Mouse (Mus musculus): ENCODE data around the gene Klhdc4. TPM values are rescaled to one million over a fixed set of nuclear protein-coding genes. Genes with fewer than 3 reads are reported as not detected.
A peak's percentile ranks its signal among the peaks of the same experiment; 100 is the strongest.

Klhdc4 gene
- polyA plus RNA-seq, 1 experiment from 2014 or later: 54.4 TPM

DNA sequence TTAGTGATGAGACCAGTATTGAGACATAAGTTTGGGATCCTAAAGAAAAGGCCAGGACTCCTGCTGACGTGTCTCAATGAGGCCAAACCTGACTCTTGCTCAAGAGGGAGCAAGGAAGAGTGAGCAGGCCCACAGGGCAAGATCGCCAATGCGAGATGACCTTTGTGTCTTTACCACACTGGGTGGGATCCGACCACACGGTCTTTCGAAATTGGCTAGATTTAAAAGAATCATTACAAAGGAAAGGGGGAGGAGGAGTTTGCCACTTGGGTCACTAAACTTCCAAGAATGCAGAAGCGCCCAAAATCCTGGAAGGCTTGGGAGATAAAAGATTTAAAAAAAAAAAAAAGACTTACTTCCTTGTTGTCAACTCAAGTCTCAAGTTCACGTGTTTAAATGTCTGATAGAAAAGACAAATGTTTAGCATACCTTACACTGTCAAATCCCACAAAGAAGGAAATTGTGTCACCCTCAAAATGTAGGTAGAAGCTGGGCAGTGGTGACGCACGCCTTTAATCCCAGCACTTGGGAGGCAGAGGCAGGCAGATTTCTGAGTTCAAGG lies 18.0 kb upstream of the Klhdc4 start:
- DNase-seq (ENCODE audit: low spot score): no peak
- Histone ChIP-seq H3K9me3 (no peaks in the 10 kb centered on the region), H3K4me3 (no peak overlapping the region), H3K27me3 (ENCODE audit: insufficient read depth, poor library complexity, severe bottlenecking) (peaks cover 7% of the 10 kb centered on the region; the same call in 1 of the 2 replicates), H3K27ac (no peak overlapping the region), H3K4me1 (peaks cover 21% of the 10 kb centered on the region), H3K36me3 (peaks cover 15% of the 10 kb centered on the region; the same call in 1 of the 2 replicates)
- 76% methylated on average over 10 of the region's 10 CpGs for WGBS

DNA sequence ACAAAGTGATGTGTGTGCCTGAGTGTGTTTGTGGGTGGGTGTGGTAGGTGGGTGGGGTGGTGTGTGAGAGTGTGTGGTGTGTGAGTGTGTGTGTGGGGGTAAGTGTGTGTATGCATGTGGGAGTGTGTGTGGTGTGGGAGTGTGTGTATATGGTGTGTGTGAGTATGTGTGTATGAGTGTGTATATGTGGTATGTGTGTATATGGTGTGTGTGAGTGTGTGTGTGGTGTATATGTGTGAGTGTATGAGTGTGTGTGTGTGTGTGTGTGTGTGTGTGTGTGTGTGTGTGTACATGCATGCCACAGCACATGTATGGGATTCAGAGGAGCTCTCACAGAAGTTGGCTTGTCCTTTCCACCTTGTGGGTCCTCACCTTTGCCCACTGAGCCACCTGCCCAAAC lies 17.4 kb upstream of the Klhdc4 start:
- Histone ChIP-seq H3K4me1 (peaks cover 16% of the 10 kb centered on the region), H3K9me3 (no peaks in the 10 kb centered on the region), H3K27ac (no peak overlapping the region), H3K36me3 (peaks cover 18% of the 10 kb centered on the region; the same call in 1 of the 2 replicates), H3K27me3 (ENCODE audit: insufficient read depth, poor library complexity, severe bottlenecking) (0 out of 2 replicates have a peak, but pooled peaks cover 6% of the 10 kb centered on the region), H3K4me3 (no peak overlapping the region)
- no peak for DNase-seq (ENCODE audit: low spot score)

DNA sequence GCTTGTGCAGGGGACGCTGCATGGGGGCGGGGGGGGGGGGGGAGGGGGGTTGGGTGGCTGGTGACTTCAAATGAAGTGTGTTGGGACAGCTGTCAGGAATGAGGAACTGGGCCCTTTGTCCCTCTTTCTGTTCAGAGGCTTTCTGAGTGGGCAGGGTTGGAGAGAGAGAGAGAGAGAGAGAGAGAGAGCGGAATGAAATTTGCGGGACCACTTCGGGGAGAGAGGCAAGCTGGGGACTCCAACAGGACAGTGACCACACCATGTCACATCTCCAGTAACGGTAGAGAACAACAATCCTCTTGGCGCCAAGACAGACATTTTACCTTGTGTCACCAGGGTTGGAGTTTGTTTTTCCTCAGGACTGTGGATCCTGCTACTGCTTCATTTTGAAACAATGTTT lies 15.4 kb upstream of the Klhdc4 start:
- Histone ChIP-seq H3K27ac (no peak overlapping the region), H3K9me3 (no peaks in the 10 kb centered on the region), H3K27me3 (ENCODE audit: insufficient read depth, poor library complexity, severe bottlenecking) (0 out of 2 replicates have a peak, but pooled peaks cover 3% of the 10 kb centered on the region), H3K36me3 (peaks cover 24% of the 10 kb centered on the region; the same call in 1 of the 2 replicates), H3K4me3 (no peak overlapping the region), H3K4me1 (no peaks in the 10 kb centered on the region)
- WGBS: 51% methylated on average over 7 of the region's 7 CpGs
- DNase-seq (ENCODE audit: low spot score): no peak

DNA sequence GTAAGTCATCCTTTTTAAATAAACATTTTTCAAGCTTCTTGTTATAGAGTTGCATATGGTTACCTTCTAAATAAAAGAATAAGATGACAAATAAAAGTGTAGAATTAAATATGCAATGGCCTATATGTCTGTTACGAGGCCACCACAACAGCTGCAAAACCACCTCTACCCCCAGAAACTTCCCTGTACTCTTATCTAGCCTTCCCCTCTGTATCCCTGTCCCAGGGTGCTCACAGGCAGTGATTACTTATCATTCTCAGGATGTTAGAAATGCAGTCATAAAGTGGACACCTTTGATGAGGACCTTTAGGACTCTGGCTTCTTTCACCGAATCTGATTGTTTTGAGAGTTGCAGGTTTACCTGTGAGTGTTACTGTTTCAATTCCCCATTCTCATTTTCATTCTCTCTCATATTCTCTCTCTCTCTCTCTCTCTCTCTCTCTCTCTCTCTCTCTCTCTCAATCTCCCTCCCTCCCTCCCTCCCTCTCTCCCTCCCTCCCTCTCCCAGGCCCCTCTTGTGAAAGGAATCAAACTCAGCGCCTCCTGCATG lies 13.9 kb upstream of the Klhdc4 start:
- 75% methylated on average over 3 of the region's 3 CpGs for WGBS
- Histone ChIP-seq H3K4me1 (no peaks in the 10 kb centered on the region), H3K4me3 (no peak overlapping the region), H3K36me3 (peaks cover 24% of the 10 kb centered on the region; the same call in 1 of the 2 replicates), H3K9me3 (no peaks in the 10 kb centered on the region), H3K27me3 (ENCODE audit: insufficient read depth, poor library complexity, severe bottlenecking) (0 out of 2 replicates have a peak, but pooled peaks cover 3% of the 10 kb centered on the region), H3K27ac (no peak overlapping the region)
- no peak for DNase-seq (ENCODE audit: low spot score)

DNA sequence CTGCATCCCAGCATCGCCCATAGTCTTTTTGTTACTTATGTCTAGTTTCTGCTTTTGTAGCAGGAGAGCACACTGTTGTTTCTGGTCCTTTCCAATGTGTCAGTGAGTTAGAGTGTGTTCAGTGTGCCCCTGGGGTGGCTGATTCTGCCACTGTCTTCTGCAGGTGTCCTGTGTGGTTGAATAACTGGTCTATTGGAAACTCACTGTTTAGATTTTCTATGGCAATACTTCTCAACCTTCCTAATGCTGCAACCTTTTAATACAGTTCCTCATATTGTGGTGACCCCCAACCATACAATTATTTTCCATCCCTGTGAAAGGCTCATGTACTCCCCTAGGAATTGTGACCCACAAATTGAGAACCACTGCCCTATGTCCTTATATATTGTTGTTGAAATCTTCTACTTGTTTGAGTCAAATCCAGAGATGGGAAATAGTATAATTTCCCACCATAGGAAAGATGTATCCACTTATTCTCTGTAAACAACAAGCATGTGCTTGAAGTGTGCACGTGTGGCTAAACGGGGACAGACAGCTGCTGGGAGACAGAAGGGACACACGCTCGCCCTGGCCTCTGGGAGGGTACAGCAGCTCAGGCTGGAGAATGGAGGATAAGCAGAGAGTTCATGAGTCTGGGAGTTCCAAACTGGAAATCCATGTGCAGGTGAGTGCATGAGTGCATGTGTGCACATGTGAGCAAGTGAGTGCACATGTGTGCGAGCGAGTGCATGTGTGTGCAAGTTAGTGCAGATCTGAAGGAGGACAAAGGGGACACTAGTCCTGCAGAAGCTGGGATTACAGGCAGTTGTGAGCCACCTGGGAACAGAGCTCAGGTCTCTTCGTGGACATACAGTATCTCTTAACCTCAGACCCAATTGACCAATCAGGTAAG lies 12.9 kb upstream of the Klhdc4 start:
- H3K27ac ChIP-seq: no peak overlapping the region
- H3K4me3 ChIP-seq: no peak overlapping the region
- H3K9me3 ChIP-seq: no peaks in the 10 kb centered on the region
- peaks cover 24% of the 10 kb centered on the region; the same call in 1 of the 2 replicates for H3K36me3 ChIP-seq
- H3K4me1 ChIP-seq: no peaks in the 10 kb centered on the region
- 0 out of 2 replicates have a peak, but pooled peaks cover 3% of the 10 kb centered on the region for H3K27me3 ChIP-seq (ENCODE audit: insufficient read depth, poor library complexity, severe bottlenecking)
- WGBS: 82% methylated on average over 8 of the region's 8 CpGs
- no peak for DNase-seq (ENCODE audit: low spot score)

DNA sequence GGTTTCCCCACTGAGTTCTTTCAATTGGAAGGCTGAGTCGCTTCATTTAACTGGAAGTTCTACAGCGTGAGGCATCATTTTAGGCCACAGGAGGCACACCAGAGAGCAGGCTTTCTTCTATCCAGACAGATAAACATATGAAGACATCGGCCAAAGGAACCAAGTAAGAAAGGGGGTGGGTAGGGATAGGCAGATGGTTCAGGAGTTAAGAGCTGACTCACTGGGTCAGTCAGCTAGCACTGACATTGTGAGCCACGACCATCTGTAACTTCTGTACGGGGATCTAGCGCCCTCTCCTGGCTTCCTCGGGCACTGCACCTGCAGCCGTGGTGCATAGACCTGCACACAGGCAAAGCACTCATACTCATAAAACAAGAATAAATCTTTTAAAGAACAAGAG lies 11.9 kb upstream of the Klhdc4 start:
- DNase-seq (ENCODE audit: low spot score): no peak
- Histone ChIP-seq H3K27me3 (ENCODE audit: insufficient read depth, poor library complexity, severe bottlenecking) (0 out of 2 replicates have a peak, but pooled peaks cover 2% of the 10 kb centered on the region), H3K36me3 (peaks cover 24% of the 10 kb centered on the region; the same call in 1 of the 2 replicates), H3K4me1 (no peaks in the 10 kb centered on the region), H3K4me3 (no peak overlapping the region), H3K9me3 (no peaks in the 10 kb centered on the region), H3K27ac (no peak overlapping the region)
- 53% methylated on average over 8 of the region's 8 CpGs for WGBS

DNA sequence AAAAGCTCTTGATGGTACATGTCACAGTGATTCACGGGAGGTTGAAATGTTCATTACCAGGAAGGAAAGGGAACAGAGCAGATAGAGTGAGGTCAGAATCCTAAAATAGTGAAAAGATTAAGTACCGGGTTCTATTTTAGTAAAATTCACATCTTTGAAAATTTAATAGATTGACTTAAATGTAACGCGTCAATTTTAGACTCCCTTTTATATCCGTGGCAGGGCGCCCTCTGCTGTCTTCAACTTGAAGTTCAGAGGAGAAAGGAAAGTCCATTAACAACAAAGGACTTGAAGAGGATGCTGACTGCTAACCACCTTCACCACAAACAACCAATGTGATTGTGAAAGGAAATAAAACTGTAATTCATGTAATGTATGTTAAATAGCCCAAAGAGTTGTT lies 3.1 kb upstream of the Klhdc4 start:
- WGBS: 16% methylated on average over 6 of the region's 6 CpGs
- Histone ChIP-seq H3K9me3 (no peaks in the 10 kb centered on the region), H3K36me3 (no peaks in the 10 kb centered on the region), H3K4me3 (peak overlapping the region; percentile 19; the same call in 1 of the 2 replicates), H3K27ac (peak overlapping the region; percentile 49; the same call in 1 of the 2 replicates), H3K27me3 (ENCODE audit: insufficient read depth, poor library complexity, severe bottlenecking) (no peaks in the 10 kb centered on the region), H3K4me1 (peaks cover 19% of the 10 kb centered on the region)
- DNase-seq (ENCODE audit: low spot score): no peak

DNA sequence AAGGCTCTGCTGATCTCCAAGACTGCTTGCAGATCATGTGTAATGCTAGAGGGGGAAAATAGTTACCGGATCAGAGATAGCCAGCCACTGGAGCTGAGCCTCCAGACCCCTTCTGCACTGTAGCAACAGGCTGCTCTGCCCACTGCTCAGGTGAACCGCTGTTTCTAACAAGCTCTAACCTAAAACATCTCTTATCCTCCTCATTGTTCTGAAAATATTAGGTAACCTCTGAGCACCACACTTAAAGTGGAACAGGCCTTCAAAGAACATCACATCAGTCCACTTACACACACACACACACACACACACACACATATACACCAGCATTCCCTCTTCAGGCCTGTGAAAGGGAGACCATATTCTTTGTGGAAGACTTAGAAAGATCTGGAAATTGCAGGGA lies 2.7 kb upstream of the Klhdc4 start:
- WGBS: 71% methylated on average over 2 of the region's 2 CpGs
- Histone ChIP-seq H3K27me3 (ENCODE audit: insufficient read depth, poor library complexity, severe bottlenecking) (no peaks in the 10 kb centered on the region), H3K4me1 (peaks cover 19% of the 10 kb centered on the region), H3K9me3 (no peaks in the 10 kb centered on the region), H3K36me3 (no peaks in the 10 kb centered on the region), H3K4me3 (no peak overlapping the region), H3K27ac (peak overlapping the region; percentile 49; the same call in 1 of the 2 replicates)
- DNase-seq (ENCODE audit: low spot score): no peak

DNA sequence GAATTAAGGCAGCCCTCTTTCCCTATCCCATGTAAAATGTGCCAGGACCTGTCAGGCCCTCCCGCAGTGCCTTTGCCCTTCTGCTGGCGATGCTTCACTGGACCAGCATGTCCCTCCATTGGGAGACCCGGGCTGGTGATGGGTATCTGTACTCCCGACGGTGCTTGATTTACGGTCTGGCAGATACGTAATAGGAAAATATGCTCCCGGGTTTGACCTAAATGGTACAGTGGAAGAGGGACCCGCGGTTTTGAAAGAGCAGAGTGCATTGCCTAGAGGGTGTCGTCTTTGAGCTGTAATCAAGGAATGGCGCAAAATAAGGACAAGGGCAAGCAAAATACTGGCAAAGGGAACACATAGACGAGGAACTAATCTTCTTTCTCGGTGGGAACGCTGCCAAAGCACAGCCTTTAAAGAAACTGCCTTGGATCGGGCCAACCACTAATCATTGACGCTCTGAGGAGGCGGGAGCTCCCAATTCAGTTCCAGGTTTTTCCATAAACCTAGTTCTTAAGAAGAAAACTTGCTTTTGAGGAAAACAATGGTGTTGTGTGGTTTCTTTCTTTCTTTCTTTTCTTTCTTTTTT lies 501 bp upstream of the Klhdc4 start:
- Histone ChIP-seq H3K4me1 (peaks cover 19% of the 10 kb centered on the region), H3K36me3 (no peaks in the 10 kb centered on the region), H3K27me3 (ENCODE audit: insufficient read depth, poor library complexity, severe bottlenecking) (no peaks in the 10 kb centered on the region), H3K9me3 (no peaks in the 10 kb centered on the region), H3K27ac (peak overlapping the region; percentile 90), H3K4me3 (peak overlapping the region; percentile 94)
- DNase-seq (ENCODE audit: low spot score): no peak
- WGBS: 18% methylated on average over 18 of the region's 18 CpGs

DNA sequence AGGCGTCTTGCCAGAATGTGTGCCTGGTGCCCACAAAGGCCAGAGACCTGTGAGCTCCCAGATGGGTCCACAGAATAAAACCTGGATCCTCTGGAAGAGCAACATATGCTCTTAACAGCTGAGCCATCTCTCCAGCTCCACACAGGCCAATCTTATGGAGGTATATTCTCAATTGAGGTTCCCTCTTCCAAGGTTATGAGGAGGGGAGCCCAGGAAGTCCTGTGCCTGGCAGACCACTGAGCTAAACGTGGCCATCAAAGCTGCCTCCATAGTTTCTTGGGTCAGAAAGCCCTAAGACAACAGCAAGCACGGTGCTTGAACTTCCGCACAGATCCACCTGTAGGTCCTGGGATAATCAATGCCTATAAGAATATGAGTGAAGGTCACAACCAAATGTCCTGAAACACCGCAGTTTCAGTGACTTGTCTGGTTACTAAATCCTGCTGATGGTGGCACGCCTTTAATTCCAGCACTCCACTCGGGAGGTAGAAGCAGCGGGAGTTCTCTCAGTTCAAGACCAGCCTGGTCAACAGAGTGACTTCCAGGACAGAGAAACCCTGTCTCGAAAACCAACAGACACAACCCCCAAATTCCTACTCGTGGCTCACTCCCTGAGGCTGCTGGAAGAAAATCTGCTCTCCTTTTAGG lies 869 bp downstream of the Klhdc4 start:
- 29% methylated on average over 10 of the region's 10 CpGs for WGBS
- H3K27me3 ChIP-seq (ENCODE audit: insufficient read depth, poor library complexity, severe bottlenecking): no peaks in the 10 kb centered on the region
- H3K4me3 ChIP-seq: peak overlapping the region; percentile 94
- H3K27ac ChIP-seq: peak overlapping the region; percentile 90
- H3K36me3 ChIP-seq: no peaks in the 10 kb centered on the region
- H3K4me1 ChIP-seq: peaks cover 19% of the 10 kb centered on the region
- no peaks in the 10 kb centered on the region for H3K9me3 ChIP-seq
- DNase-seq (ENCODE audit: low spot score): no peak

DNA sequence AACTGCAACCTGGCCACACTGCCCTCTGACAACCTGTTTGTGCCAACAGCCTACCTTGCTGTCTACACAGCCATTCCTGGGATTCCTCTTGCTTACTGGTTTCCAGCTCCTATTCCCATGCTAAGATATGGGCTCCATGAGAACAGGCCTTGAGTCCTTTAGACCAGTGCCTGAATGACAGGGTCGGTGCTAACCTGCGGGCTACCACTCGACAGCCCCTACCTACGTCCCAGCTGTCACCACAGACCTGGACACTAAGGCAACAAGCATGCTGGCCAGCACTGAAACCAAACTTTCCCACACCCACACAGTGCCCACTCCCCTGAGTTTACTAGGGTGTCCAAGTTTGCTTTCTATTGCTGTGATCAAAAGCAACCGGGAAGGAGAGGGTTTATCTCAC lies 1.6 kb downstream of the Klhdc4 start:
- WGBS: 85% methylated on average over 5 of the region's 5 CpGs

DNA sequence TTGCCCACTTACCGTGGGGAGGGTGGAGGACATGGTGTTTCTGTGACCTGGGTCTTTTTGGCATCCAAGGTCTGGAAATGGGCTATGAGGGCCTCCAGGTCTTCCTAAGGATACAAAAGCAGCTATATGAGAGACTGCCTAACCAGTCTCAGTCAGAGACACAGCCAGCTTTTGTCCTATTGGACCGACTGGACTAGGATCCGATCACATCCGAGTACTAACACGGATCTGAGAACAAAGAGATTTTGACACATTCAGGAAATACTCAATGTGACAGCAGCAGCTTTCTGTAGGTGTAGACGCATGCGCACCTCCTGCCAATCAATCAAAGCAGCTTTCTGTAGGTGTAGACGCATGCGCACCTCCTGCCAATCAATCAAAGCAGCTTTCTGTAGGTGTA lies 7.6 kb downstream of the Klhdc4 start:
- no peak for DNase-seq (ENCODE audit: low spot score)
- Histone ChIP-seq H3K9me3 (no peaks in the 10 kb centered on the region), H3K36me3 (peaks cover 39% of the 10 kb centered on the region), H3K27me3 (ENCODE audit: insufficient read depth, poor library complexity, severe bottlenecking) (no peaks in the 10 kb centered on the region), H3K27ac (no peak overlapping the region), H3K4me1 (no peaks in the 10 kb centered on the region), H3K4me3 (no peak overlapping the region)
- WGBS: 91% methylated on average over 9 of the region's 9 CpGs

More for the DNA sequence above, 1.6 kb downstream of the Klhdc4 start:
- H3K4me1 ChIP-seq: peaks cover 19% of the 10 kb centered on the region
- H3K27ac ChIP-seq: no peak overlapping the region
- no peaks in the 10 kb centered on the region for H3K27me3 ChIP-seq (ENCODE audit: insufficient read depth, poor library complexity, severe bottlenecking)
- peak overlapping the region; percentile 94; the same call in 1 of the 2 replicates for H3K4me3 ChIP-seq
- no peak for DNase-seq (ENCODE audit: low spot score)
- no peaks in the 10 kb centered on the region for H3K9me3 ChIP-seq
- no peaks in the 10 kb centered on the region for H3K36me3 ChIP-seq

All from heart, embryonic 10.5 days (tissue).